Mouse (Mus musculus) T-helper 2 cell (primary cell): ENCODE data around the gene Tecta.

Experiments used
- in situ Hi-C: fragments of 300-600 bp; cut with MboI, MseI; formaldehyde crosslinking; loops from one replicate; pipeline ENCODE4 v1.15.1; 2025; ENCODE audit warnings: high pct_unique_total_duplicates

The Tecta gene

DNA sequence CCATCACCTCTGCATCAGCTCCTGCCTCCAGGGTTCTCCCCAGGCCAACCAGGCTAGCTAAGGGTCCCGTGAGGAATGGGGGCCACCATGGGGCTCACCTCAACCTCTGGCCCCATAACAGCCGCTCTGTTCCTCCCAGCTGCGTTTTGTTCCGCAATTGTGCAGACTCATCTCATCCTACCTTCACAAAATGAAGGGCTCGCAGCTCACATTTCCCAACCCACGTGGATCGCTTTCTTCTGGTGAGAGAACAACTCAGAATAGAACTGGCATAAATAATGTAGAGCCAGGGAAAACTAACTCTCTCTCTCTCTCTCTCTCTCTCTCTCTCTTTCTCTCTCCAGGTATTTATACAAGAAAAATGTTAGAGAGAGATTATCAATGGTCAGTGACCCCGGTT lies 76.5 kb downstream of the Tecta start:
- in situ Hi-C loops, result no loop called here

DNA sequence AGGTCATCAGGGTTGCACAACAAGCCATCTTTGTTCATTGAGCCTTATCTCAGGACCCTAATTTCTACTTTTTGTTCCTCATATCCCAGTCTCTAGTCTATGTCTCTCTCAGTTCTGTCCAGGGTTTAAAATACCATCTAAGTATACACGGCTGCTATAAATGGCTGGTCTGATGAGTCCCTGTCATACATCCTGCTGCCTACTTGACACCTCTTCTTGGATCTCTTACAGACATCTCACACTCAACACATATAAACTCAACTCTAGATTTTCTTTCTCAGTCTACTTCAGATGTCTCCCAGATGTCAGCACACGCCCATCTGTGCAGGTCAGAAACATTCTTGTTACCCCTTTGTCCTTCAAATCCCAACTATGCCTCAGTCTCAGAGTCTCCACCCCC lies 78.3 kb downstream of the Tecta start:
- in situ Hi-C loops, result no loop called here

DNA sequence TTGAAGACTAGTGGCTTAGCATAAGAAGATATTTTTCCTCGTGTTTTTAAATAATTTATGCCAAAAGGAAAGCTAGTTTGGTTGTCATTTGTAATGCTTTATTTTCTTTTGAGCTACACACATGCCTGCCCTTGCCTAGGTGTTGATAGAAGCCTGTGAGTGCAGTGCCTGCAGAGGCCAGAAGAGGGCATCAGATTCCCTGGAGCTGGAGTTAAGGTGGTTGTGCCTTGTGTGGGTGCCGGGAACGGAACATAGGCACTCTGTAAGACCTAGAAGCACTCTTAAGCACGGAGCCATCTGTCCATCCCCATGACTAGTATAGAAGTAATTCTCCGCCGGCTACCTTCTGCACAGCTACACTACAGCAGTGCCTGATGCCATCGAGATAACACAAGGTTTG lies 79.1 kb downstream of the Tecta start:
- in situ Hi-C loops, result no loop called here

DNA sequence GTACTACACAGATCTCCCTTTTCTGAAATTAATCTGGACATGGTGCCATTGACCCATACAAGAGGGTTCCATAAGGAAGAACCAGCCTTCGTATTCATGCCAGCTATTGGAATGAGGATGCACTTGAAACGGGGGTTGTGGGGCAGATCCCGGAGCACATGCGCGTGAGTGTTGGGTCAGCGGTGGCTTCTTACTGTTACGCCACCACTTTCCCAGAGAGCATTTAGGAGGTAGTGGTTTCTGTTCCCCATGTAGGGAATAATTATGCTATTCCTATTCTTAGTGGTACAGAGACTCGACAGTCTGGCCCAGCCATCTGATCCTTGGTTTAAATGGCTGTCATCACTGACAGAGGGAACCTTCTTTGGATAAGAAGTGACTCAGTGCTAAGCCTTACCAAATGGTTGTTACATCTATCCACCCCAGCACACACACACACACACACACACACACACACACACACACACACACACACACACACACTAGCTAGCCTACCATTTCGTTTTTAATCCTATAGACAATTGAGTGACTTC lies 81.2 kb downstream of the Tecta start:
- in situ Hi-C loops, result no loop called here

DNA sequence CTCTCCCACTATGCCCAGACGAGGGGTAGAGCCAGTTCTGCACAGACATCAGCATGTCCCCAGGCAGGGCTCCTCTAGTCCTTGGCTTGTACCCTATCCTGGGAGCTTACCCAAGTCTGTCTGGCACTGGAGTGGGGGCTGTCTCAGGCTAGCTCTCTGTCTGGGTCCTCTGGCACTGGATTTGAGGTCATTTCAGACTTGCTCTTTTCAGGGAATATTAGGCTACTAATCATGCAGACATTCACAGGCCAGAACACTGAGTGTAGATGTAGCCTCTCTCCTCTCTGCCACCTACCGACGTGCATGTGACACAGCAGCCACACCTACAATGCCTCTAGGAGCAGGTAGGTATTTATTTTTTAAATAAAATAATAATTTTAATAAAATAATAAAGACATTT lies 82.4 kb downstream of the Tecta start:
- in situ Hi-C loops, result no loop called here

DNA sequence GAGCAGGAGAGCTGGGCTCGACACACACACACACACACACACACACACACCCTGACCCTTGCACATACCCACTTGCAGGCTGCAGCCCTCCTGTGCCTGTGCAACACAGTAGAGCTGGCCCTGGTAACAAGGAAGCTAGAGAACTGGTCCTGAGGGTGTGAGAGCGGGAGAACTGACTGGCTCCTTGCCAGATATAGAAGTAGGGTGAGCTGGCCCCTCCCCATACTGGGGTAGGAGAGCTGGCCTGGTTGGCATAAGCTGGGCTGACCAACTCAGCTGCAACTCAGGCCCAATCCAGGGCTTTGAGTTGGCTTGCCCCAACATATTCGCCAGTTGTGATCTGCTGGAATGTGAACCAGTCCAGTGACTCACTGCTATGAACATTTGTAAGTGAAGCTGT lies 83.9 kb downstream of the Tecta start:
- in situ Hi-C loops, result no loop called here

DNA sequence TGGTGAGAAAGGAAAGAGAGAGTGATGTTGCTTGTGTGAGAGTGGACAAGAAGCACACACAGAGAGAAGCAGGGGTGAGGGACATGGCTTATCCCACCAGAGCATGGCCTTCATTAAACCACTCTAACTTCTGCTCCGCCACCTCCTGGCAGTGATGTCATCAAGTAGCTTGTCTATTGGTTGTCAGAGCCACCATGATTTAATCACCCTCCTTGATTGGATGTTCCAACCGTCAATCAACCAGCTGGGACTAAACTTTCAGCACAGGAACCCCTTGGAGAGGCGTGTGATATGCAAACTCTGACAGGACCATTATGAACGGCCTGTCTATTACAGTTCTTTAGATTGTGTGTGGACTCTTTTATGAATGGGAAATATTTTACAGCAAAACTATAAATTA lies 84.8 kb downstream of the Tecta start:
- in situ Hi-C loops, result no loop called here

DNA sequence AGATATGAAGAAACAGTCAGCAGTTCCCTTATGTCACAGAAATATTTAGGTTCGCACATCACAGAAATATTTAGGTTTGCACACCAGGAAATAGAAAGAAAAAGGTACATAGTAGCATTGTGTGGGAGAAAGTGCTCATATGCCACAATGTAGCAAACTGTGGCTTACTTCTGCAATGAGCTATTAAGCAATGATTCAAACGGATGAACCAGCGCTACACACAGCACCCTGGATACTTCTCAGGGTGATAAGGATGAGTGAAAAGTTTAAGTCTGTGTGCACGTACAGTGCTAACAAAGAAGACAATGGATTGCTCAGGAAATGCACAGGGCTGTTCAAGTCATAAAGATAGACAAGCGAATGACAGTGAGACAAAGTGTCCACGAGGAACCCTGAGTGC lies 85.3 kb downstream of the Tecta start:
- in situ Hi-C loops, result no loop called here

DNA sequence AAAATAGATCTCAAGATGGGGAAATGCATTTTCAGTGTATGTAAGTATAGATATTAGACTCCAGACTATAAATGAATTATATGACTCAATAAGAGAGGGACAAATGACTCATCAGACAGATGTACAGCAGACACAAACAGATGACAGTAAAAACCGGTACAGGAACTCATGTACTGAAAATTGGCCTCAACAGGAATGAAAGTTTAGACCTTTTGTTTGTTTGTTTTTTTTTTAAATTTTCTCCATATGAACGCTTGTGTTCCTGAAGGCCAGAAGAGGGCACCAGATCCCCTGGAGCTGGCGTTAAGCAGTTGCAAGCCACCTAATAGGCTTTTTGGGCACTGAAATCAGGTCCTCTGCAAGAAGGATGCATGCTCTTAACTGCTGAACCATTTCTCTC lies 85.9 kb downstream of the Tecta start:
- in situ Hi-C loops, result no loop called here

DNA sequence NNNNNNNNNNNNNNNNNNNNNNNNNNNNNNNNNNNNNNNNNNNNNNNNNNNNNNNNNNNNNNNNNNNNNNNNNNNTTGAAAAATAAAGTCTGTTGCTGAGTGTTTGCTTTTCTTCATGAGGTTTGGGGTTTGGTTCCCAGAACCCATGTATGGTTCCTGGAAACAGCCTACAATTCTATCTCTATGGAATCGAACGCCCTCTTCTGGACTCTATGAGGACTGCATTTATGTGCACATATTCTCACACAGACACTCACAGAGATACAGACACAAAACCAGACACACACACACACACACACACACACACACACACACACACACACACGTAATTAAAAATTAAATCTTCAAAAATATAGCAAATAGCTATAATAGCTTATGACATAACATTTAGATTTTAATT lies 88.4 kb downstream of the Tecta start:
- in situ Hi-C loops, result no loop called here

DNA sequence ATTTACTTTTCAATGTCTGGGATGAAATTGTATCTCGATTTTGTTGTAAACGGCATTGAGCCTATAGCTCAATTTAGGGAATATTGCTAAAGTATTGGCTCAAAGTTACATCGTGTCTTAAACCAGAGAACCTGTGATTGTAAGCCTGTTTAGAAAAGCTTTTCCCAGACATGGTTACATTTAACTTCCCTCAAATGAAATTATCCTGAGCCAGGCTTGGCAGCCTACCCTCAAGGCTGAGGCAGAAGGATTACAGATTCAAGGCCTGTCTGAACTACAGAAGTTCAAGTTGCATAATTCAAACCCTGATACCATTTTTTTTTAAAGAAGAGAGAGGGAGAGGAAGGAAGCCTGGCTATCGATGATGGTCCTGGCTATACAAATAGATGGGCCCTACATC lies 95.8 kb downstream of the Tecta start:
- in situ Hi-C loops, result no loop called here

DNA sequence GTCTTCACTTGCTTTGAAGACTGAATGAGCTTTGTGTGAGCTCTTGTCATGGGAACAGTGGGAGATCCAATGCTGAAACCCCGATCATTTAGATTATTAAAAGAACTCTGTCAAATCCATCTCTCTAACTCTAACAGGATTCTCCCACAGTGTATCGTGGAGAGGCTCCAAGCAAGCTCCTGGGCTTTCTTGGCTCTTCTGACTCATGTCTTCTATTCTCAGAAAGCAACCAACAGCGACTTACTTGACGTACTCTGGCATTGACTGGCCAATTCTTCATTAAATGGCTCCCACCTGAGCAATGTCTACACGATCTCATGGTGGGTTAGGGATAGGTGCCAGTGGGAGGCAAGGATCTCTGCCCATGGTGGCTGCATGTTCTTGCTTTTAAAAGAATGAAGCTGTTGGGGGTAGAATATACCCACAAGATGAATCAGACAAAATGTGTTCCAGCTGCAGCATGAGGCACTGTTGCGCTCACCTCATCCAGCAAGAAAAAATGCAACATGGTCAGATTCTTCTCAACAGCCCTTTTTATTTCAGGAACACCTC lies 98.6 kb downstream of the Tecta start:
- in situ Hi-C loops, result no loop called here

DNA sequence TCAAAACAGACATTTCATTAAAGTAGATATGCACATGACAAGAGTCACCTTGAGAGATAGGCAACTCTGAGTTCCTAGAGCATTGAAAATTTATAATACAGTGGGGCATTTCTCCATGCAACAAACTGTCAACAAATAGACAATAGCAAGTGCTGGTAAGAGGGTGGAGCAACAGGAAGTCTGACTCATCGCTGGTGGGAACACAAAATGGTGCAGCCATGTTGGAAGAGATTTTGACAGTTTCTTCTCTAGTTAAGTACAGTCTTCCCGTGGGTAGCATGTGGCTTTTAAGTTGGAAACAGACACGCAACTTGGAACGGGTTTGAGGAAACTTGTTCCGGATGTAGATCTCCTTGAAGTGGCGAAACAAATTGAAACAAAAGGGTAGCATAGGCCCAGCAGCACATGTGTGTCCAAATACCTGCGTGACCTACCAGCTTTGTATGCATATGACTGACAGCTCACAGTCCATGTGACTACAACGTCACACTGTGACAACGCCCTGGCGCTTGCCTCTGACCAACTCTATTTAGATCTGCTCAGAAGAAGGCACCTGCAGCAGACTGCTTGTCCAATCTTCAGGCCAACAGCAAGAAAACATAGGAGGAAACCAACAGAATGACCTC lies 103.3 kb downstream of the Tecta start:
- in situ Hi-C loops, result no loop called here

DNA sequence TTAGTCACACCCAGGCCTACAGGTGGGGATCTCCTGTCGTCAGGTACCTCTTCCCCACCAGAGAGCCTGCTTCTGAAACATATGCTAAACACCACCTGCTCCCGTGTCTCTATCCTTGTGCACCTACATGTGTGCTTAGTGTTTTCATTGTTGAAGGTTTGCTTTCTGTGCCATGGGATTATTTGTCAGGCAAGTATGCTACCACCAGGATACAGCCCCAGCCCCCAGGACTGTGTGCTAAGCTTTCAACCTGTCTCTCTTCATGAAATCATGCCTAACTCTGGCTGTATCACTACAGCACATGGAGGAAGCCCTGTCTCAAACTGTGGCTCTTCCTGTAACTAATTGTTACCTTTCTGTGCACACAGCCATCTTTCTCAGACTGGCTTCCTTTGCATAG lies 105.6 kb downstream of the Tecta start:
- in situ Hi-C loops, result no loop called here

DNA sequence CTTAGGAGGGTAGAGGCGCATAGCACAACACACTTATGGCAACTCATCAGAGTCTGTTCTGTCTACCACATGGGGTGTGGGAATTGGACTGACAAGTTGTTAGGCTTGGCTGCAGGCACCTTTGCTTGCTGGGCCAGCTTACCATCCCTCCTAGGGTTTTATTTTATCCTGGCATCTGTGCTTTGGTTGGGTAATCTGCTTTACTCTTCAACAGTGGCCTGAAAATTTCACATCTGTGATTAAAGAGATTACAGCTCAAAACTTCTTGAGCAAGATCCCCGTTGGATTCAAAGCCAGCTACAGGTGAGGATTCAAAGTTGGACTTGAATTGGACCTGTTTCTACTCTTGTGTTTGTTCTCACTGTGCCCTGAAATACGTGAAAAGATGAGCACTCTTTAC lies 106.1 kb downstream of the Tecta start:
- in situ Hi-C loops, result no loop called here

DNA sequence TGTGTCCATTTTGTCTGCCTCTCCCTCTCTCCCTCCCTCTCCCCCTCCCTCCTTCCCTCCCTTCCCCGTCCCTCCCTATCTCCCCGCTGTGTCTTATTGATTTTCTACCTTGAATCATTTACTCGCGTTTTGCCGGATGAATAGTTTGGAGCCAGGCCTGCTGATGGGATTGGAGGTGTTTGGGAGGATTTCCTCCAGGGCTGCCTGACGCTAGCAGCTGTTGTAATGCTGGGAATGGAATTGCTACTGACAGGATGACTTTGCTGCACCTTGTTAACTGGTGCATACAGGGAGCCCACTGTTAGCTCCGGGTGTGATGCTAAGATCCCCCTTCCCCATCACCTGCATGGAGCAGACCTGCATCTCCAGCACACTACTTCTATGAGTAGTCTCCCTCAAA lies 106.7 kb downstream of the Tecta start:
- in situ Hi-C loops, result no loop called here

DNA sequence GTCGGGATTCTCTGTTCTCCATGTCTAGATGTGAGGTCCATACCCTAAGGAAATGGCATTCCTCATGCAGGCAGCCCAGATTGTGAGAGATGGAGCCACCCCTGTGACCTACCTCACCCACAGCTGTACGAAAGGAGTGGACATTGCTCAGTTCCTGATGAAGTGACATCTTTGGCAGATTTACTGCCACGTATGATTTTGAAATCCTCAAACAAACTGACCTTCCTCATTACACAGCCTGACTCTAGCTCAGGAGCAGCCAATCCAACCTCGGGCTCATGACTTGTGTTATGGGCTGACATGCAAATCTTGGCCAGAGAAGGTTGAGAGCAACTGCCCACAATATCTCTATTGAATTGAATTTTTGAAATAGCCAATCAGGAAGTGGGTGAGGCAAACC lies 120.1 kb downstream of the Tecta start:
- in situ Hi-C loops, result no loop called here
